Mouse (Mus musculus): ENCODE measurements at regions not wholly inside any gene's neighbourhood (a gene's known extent, or its start where the extent isn't known, plus 50 kb on each side); places are given as distances from the start of the nearest gene placed in this dataset.

GRCm38 (mm10) chr2:129933578-129933977 is 78.6 kb upstream of the Tgm3 start:
- TF ChIP-seq EP300 (IDR thresholded peaks at IDR 0.05; ENCODE audit: low read depth): no peak
- no peak for TF ChIP-seq CTCF (IDR thresholded peaks at IDR 0.05; ENCODE audit: low read depth)

Measured in liver, embryonic 14.5 days (tissue).